Comparison of ENCODE assay signal across 8 mouse cellular contexts in genomic region chr7:110626186-110627098, GRCm38 (mm10). TPM values are rescaled to one million over a fixed set of nuclear protein-coding genes. Genes with fewer than 3 reads are reported as not detected.
DNase-seq lines count a peak whose midpoint lies in the region; ATAC-seq and TF ChIP-seq lines count a peak whose summit lies in the region.

No protein-coding gene starts in this region.

- no peak for DNase-seq in lung, postnatal 4 days
- DNase-seq in heart, postnatal 0 days (ENCODE audit: low spot score), result no peak
- peak; percentile 45 for DNase-seq in splenic B cell, adult 2 months (ENCODE audit: low read depth, low spot score)
- no peak for DNase-seq in left cerebral cortex, adult 2 months (ENCODE audit: extremely low spot score in 1 of 2, low spot score in 2 of 2)
- no peak for DNase-seq in gastrocnemius, adult 8-10 months (ENCODE audit: low spot score in 2 of 2)

- no peak for TF ChIP-seq CTCF in heart, postnatal 0 days (IDR thresholded peaks at IDR 0.05; ENCODE audit: low read depth)
- no peak for TF ChIP-seq CTCF in left cerebral cortex, adult 2 months (IDR thresholded peaks at IDR 0.05)

- H3K27me3 ChIP-seq in lung, embryonic 15.5 days, result peaks cover 24% of the 10 kb centered on the region
- H3K27me3 ChIP-seq in heart, postnatal 0 days (ENCODE audit: control insufficient read depth, insufficient read depth, low read length), result no peaks in the 10 kb centered on the region
- peaks cover 72% of the 10 kb centered on the region for H3K27me3 ChIP-seq in limb, embryonic 12.5 days
- 0 out of 2 replicates have a peak, but pooled peaks cover 2% of the 10 kb centered on the region for H3K27me3 ChIP-seq in splenic B cell, adult 2 months (ENCODE audit: control insufficient read depth, insufficient read depth, low read length, poor library complexity, severe bottlenecking)

- H3K4me1 ChIP-seq in lung, embryonic 15.5 days, result peaks cover 65% of the 10 kb centered on the region
- H3K4me1 ChIP-seq in heart, postnatal 0 days (ENCODE audit: control insufficient read depth, insufficient read depth), result peaks cover 44% of the 10 kb centered on the region
- peaks cover 46% of the 10 kb centered on the region for H3K4me1 ChIP-seq in limb, embryonic 12.5 days (replicated peaks)

- no peaks in the 10 kb centered on the region for H3K9me3 ChIP-seq in lung, embryonic 15.5 days
- no peaks in the 10 kb centered on the region for H3K9me3 ChIP-seq in heart, postnatal 0 days (replicated peaks; ENCODE audit: control insufficient read depth, low read length)
- no peaks in the 10 kb centered on the region for H3K9me3 ChIP-seq in limb, embryonic 12.5 days

- TF ChIP-seq EP300 in heart, postnatal 0 days (IDR thresholded peaks at IDR 0.05; ENCODE audit: low read depth), result no peak

- H3K4me2 ChIP-seq in lung, embryonic 15.5 days, result peak overlapping the region; percentile 93
- H3K4me2 ChIP-seq in heart, postnatal 0 days (ENCODE audit: low read depth, low read length), result peak overlapping the region; percentile 94
- peak overlapping the region; percentile 78 for H3K4me2 ChIP-seq in limb, embryonic 12.5 days

- 7% methylated on average over 28 of the region's 28 CpGs for WGBS in lung, embryonic 15.5 days
- WGBS in heart, postnatal 0 days, result 14% methylated on average over 28 of the region's 28 CpGs
- WGBS in limb, embryonic 12.5 days, result 3% methylated on average over 28 of the region's 28 CpGs

- peak overlapping the region; percentile 48; the same call in 1 of the 2 replicates for H3K4me3 ChIP-seq in lung, embryonic 15.5 days
- peak overlapping the region; percentile 64 for H3K4me3 ChIP-seq in heart, postnatal 0 days (ENCODE audit: low read depth, low read length)
- H3K4me3 ChIP-seq in limb, embryonic 12.5 days (replicated peaks), result peak overlapping the region; percentile 41
- H3K4me3 ChIP-seq in left cerebral cortex, adult 2 months, result no peak overlapping the region

- H3K27ac ChIP-seq in lung, embryonic 15.5 days, result no peak overlapping the region
- H3K27ac ChIP-seq in heart, postnatal 0 days (ENCODE audit: low read depth), result no peak overlapping the region
- H3K27ac ChIP-seq in limb, embryonic 12.5 days, result no peak overlapping the region
- no peak overlapping the region for H3K27ac ChIP-seq in left cerebral cortex, adult 2 months

- no peak for ATAC-seq in lung, embryonic 15.5 days (ENCODE audit: borderline replicate concordance, extremely low read depth, low FRiP score, low TSS enrichment)
- no peak for ATAC-seq in heart, postnatal 0 days (ENCODE audit: insufficient read depth, low read depth)
- ATAC-seq in limb, embryonic 12.5 days (ENCODE audit: insufficient number of reproducible peaks, insufficient read depth, low FRiP score, low TSS enrichment, low read depth), result no peak
- no peak for ATAC-seq in inflammation-experienced regulatory T-cells, adult 6 months

- intact Hi-C loops in left cerebral cortex, adult 2 months (cut with DNase I), result no loop called here

- no peak overlapping the region for H3K9ac ChIP-seq in lung, embryonic 15.5 days
- no peak overlapping the region for H3K9ac ChIP-seq in heart, postnatal 0 days (replicated peaks; ENCODE audit: low read depth, low read length)
- no peak overlapping the region for H3K9ac ChIP-seq in limb, embryonic 12.5 days (replicated peaks)

- H3K36me3 ChIP-seq in lung, embryonic 15.5 days, result no peaks in the 10 kb centered on the region
- H3K36me3 ChIP-seq in heart, postnatal 0 days (replicated peaks; ENCODE audit: control insufficient read depth, insufficient read depth, low read length), result no peaks in the 10 kb centered on the region
- H3K36me3 ChIP-seq in limb, embryonic 12.5 days, result no peaks in the 10 kb centered on the region
- no peaks in the 10 kb centered on the region for H3K36me3 ChIP-seq in splenic B cell, adult 2 months (ENCODE audit: control insufficient read depth, insufficient read depth, low read length, poor library complexity, severe bottlenecking)

RNA-seq across cellular contexts. Expression of gene Adm, which starts 1.0 kb away (rescaled TPM):
- 6.4 and 6.7 TPM in 2 replicates for polyA plus RNA-seq in lung, embryonic 15.5 days (2015; fragmentation: Nextera tagmentation; extraction: Ambion mirVana)
- total RNA-seq in heart, postnatal 0 days (2014; rRNA removed; ENCODE audit: low replicate concordance), result 9.4 and 18.0 TPM in 2 replicates
- polyA plus RNA-seq in heart, postnatal 0 days (2015; fragmentation: Nextera tagmentation; extraction: Ambion mirVana), result 34.5 and 39.7 TPM in 2 replicates
- 1.2 and 2.1 TPM in 2 replicates for polyA plus RNA-seq in limb, embryonic 12.5 days (2016; fragmentation: Nextera tagmentation; extraction: Ambion mirVana)
- polyA plus RNA-seq in inflammation-experienced regulatory T-cells, adult 6 months (2017; shearing (Covaris generic)), result not detected
- total RNA-seq in left cerebral cortex, adult 2 months (2021), result 1 to 10 TPM; 2.8 to 3.4 TPM
- 1 to 10 TPM; 2.0 to 4.2 (median 2.5) TPM for total RNA-seq in gastrocnemius, adult 8-10 months (2022)

RNA-seq across cellular contexts. Expression of gene Sbf2, which starts 11.7 kb away (rescaled TPM):
- polyA plus RNA-seq in lung, embryonic 15.5 days (2015; fragmentation: Nextera tagmentation; extraction: Ambion mirVana), result 37.4 and 39.1 TPM in 2 replicates
- total RNA-seq in heart, postnatal 0 days (2014; rRNA removed; ENCODE audit: low replicate concordance), result 56.9 and 64.6 TPM in 2 replicates
- 19.2 and 21.3 TPM in 2 replicates for polyA plus RNA-seq in heart, postnatal 0 days (2015; fragmentation: Nextera tagmentation; extraction: Ambion mirVana)
- 34.2 and 35.1 TPM in 2 replicates for polyA plus RNA-seq in limb, embryonic 12.5 days (2016; fragmentation: Nextera tagmentation; extraction: Ambion mirVana)
- polyA plus RNA-seq in inflammation-experienced regulatory T-cells, adult 6 months (2017; shearing (Covaris generic)), result 1 to 10 TPM in 2 of 3 experiments, under 1 TPM in 1; 0.40 to 2.9 (median 2.1) TPM
- 10 to 100 TPM; 54.7 to 55.2 TPM for total RNA-seq in left cerebral cortex, adult 2 months (2021)
- 10 to 100 TPM in 1 of 4 experiments, 1 to 10 TPM in 3; 6.7 to 10.4 (median 7.9) TPM for total RNA-seq in gastrocnemius, adult 8-10 months (2022)
